Mouse (Mus musculus) small intestine, adult 2 months (tissue): ENCODE measurements around the gene Nos1.

ENCODE experiments used
- CTCF ChIP-seq: fragments of 200-500 bp; IDR thresholded peaks from 2 replicates; pipeline ENCODE4 v1.5.1; 2012; ENCODE audit warnings: low read depth, mild to moderate bottlenecking, control low read depth, inconsistent platforms, low read length, moderate library complexity, mixed read lengths; ENCODE audit not compliant: insufficient replicate concordance, insufficient read length; ENCODE audit errors: extremely low read depth
- POLR2A ChIP-seq: fragments of 200-500 bp; IDR thresholded peaks from 2 replicates; pipeline ENCODE4 v1.6.1; 2012; ENCODE audit warnings: low read depth, mild to moderate bottlenecking, control low read depth, inconsistent platforms, low read length, moderate library complexity

GRCm38 (mm10) chr5:117731311-117731710, 49.5 kb upstream of the Nos1 start:
- TF ChIP-seq CTCF (no peak), POLR2A (no peak)
